Mouse (Mus musculus) C2C12 (cell line): ENCODE results near the gene Epn2. TPM values are rescaled to one million over a fixed set of nuclear protein-coding genes. Genes with fewer than 3 reads are reported as not detected.

ENCODE experiments used
- H3K27me3 ChIP-seq: one replicate; pipeline ENCODE4 v1.6.1; 2011; ENCODE audit not compliant: control insufficient read depth, insufficient read depth, insufficient read length
- H3K36me3 ChIP-seq: one replicate; pipeline ENCODE4 v1.6.1; 2011; ENCODE audit not compliant: control insufficient read depth, insufficient read depth
- H3K4me3 ChIP-seq: one replicate; pipeline ENCODE4 v1.5.1; 2011; ENCODE audit warnings: mild to moderate bottlenecking, control low read depth; ENCODE audit not compliant: poor library complexity, insufficient read depth, severe bottlenecking
- H3K79me2 ChIP-seq: one replicate; pipeline ENCODE4 v1.6.1; 2011; ENCODE audit not compliant: control insufficient read depth, insufficient read depth
- H3K79me3 ChIP-seq: one replicate; pipeline ENCODE4 v1.6.1; 2011; ENCODE audit warnings: low read depth, control low read depth
- H3ac ChIP-seq: one replicate; pipeline ENCODE3; 2011; ENCODE audit warnings: low read depth; ENCODE audit not compliant: control insufficient read depth, insufficient read length
- CEBPB ChIP-seq: IDR thresholded peaks from one replicate; pipeline ENCODE4 v1.6.1; 2011; ENCODE audit warnings: low read depth, mild to moderate bottlenecking, control low read depth, moderate library complexity
- CTCF ChIP-seq: IDR thresholded peaks from one replicate; pipeline ENCODE4 v1.5.1; 2011; ENCODE audit not compliant: control insufficient read depth, insufficient read depth, insufficient read length
- FOSL1 ChIP-seq: IDR thresholded peaks from one replicate; pipeline ENCODE4 v1.8.0; 2011; ENCODE audit warnings: mild to moderate bottlenecking, low read length; ENCODE audit not compliant: poor library complexity, insufficient read depth, severe bottlenecking
- MAX ChIP-seq: IDR thresholded peaks from one replicate; pipeline ENCODE4 v1.6.1; 2011; ENCODE audit warnings: mild to moderate bottlenecking, control low read depth
- MYOD1 ChIP-seq: IDR thresholded peaks from one replicate; pipeline ENCODE4 v1.6.1; 2011; ENCODE audit warnings: low read depth; ENCODE audit not compliant: control insufficient read depth, insufficient read length
- MYOG ChIP-seq: IDR thresholded peaks from one replicate; pipeline ENCODE4 v1.6.1; 2011; ENCODE audit not compliant: control insufficient read depth, insufficient read length; ENCODE audit errors: extremely low read depth
- USF1 ChIP-seq: IDR thresholded peaks from one replicate; pipeline ENCODE4 v1.6.1; 2011; ENCODE audit warnings: low read depth, mild to moderate bottlenecking, control low read depth, moderate library complexity
- polyA plus RNA-seq: library from polyadenylated mRNA; unstranded; fragments of >200 nt; fragmentation: generic; extraction: Trizol; gene quantifications from one replicate; pipeline ENCODE4 v1.2.1, GENCODE M21; 2012; ENCODE audit warnings: missing spikeins

Epn2 gene
- polyA plus RNA-seq, 1 experiment: 21.1 TPM

DNA sequence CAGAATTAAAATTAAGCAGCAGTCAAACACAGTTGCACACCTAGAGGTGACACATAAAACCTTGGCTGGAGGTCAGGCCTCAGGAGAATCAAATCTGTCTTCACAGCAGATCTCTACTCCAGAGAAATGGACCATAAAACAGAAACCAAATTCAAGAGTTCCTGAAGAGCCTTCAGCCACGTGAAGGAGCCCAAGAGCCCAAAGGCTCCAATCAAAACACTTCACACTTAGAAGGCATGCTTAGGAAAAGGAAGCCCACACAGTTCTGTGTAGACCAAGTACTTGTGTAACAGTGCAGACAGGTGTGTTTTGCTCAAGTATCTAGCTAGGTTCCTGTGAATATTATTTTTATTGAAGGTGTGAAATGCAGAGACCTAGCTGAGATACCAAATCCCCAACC lies 44.0 kb downstream of the Epn2 start:
- no peak overlapping the region for H3ac ChIP-seq
- H3K4me3 ChIP-seq: no peak overlapping the region
- H3K27me3 ChIP-seq: no peaks in the 10 kb centered on the region
- peaks cover 67% of the 10 kb centered on the region for H3K36me3 ChIP-seq
- H3K79me2 ChIP-seq: peaks cover 7% of the 10 kb centered on the region
- TF ChIP-seq MAX (no peak), CTCF (no peak), MYOD1 (no peak), FOSL1 (no peak), CEBPB (no peak), USF1 (no peak), MYOG (no peak)
- H3K79me3 ChIP-seq: peaks cover 6% of the 10 kb centered on the region

- Histone ChIP-seq H3K79me3 (peaks cover 5% of the 10 kb centered on the region), H3K79me2 (peaks cover 9% of the 10 kb centered on the region), H3K4me3 (no peak overlapping the region), H3ac (no peak overlapping the region), H3K36me3 (peaks cover 60% of the 10 kb centered on the region), H3K27me3 (no peaks in the 10 kb centered on the region)
- TF ChIP-seq USF1 (no peak), CTCF (no peak), MYOD1 (no peak), MYOG (no peak), CEBPB (no peak), MAX (no peak), FOSL1 (no peak)
Observed at GRCm38 (mm10) chr11:61533571-61533970, 45.9 kb downstream of the Epn2 start.

DNA sequence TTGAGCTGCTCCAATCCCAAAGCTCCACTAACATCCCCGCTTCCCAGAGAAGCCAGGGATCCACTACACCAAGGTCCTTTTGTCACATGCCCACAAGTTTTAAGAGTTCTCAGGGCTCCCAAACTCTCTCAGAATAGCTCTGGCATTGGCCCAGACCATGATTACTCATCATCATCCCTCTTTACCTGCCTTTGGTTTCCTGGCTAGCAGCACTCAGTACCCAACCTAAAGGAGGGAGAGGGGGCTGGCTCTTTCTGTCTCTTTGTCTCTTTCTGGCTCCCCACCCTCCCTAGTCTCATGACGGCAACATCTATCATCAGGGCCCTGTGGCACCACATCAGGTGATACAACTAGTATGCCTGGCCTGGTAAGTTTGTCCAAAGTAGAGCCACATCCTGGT lies 46.7 kb downstream of the Epn2 start:
- Histone ChIP-seq H3K4me3 (no peak overlapping the region), H3K79me2 (peaks cover 12% of the 10 kb centered on the region)
- TF ChIP-seq CTCF (no peak), MYOG (no peak), USF1 (no peak), CEBPB (no peak), MAX (no peak), MYOD1 (no peak), FOSL1 (no peak)

DNA sequence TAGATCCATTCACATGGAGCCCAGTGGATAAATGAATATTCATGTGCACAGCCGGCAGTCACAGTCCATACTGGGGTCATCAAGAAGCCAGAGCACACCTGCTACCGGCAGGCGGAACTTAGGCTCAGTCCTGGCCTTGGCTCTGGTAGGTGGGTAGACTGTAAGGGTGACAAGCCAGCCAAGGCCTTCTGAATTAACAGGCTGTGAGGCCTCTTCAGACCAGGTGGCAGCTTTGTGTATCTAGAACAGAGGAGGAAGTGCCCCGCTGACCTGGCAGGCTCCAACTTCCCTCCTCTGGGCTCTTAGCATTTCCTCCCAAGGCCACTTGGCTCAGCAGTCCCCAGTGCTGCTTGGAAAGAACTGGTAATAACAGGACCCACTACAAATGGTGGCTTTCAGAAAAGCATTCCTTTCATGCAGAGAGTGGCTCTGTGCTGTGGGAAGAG lies 50.2 kb downstream of the Epn2 start:
- Histone ChIP-seq H3K79me3 (no peaks in the 10 kb centered on the region), H3K4me3 (no peak overlapping the region), H3K36me3 (peaks cover 40% of the 10 kb centered on the region), H3K79me2 (peaks cover 24% of the 10 kb centered on the region), H3ac (no peak overlapping the region), H3K27me3 (no peaks in the 10 kb centered on the region)
- TF ChIP-seq MYOG: no peak
- no peak for TF ChIP-seq USF1
- TF ChIP-seq FOSL1: no peak
- no peak for TF ChIP-seq CTCF
- no peak for TF ChIP-seq CEBPB
- no peak for TF ChIP-seq MYOD1
- no peak for TF ChIP-seq MAX

More for the DNA sequence above, 46.7 kb downstream of the Epn2 start:
- H3ac ChIP-seq: no peak overlapping the region
- peaks cover 5% of the 10 kb centered on the region for H3K79me3 ChIP-seq
- H3K27me3 ChIP-seq: no peaks in the 10 kb centered on the region
- peaks cover 54% of the 10 kb centered on the region for H3K36me3 ChIP-seq

- peaks cover 40% of the 10 kb centered on the region for H3K36me3 ChIP-seq
- no peak overlapping the region for H3ac ChIP-seq
- TF ChIP-seq MYOD1 (no peak), USF1 (no peak), MAX (no peak), CEBPB (no peak), FOSL1 (no peak), CTCF (no peak), MYOG (no peak)
- no peaks in the 10 kb centered on the region for H3K79me3 ChIP-seq
- peaks cover 24% of the 10 kb centered on the region for H3K79me2 ChIP-seq
- H3K27me3 ChIP-seq: no peaks in the 10 kb centered on the region
- no peak overlapping the region for H3K4me3 ChIP-seq
Observed at GRCm38 (mm10) chr11:61526872-61527271, 52.6 kb downstream of the Epn2 start.
